Mouse (Mus musculus) thymus, adult 2 months (tissue): ENCODE data around the gene Ghr. TPM values are rescaled to one million over a fixed set of nuclear protein-coding genes. Genes with fewer than 3 reads are reported as not detected.

ENCODE experiments used
- DNase-seq: peaks from one replicate; pipeline ENCODE4 v3.0.0; 2021
- H3K27ac ChIP-seq: fragments of 200-500 bp; 2 replicates; pipeline ENCODE4 v1.5.1; 2012; ENCODE audit warnings: low read length, control low read depth; ENCODE audit not compliant: control insufficient read depth, insufficient read depth
- H3K27me3 ChIP-seq: fragments of 200-500 bp; 2 replicates; pipeline ENCODE4 v1.6.1; 2012; ENCODE audit warnings: mild to moderate bottlenecking, low read length, moderate library complexity, mixed read lengths; ENCODE audit not compliant: control insufficient read depth, insufficient read depth
- H3K36me3 ChIP-seq: fragments of 200-500 bp; 2 replicates; pipeline ENCODE4 v1.6.1; 2012; ENCODE audit warnings: mild to moderate bottlenecking, low read length, moderate library complexity; ENCODE audit not compliant: control insufficient read depth, insufficient read depth
- H3K4me1 ChIP-seq: fragments of 200-500 bp; replicated peaks from 2 replicates; pipeline ENCODE4 v1.6.1; 2012; ENCODE audit warnings: low read length; ENCODE audit not compliant: control insufficient read depth, insufficient read depth
- H3K4me3 ChIP-seq: fragments of 200-500 bp; 2 replicates; pipeline ENCODE4 v1.5.1; 2012; ENCODE audit warnings: mild to moderate bottlenecking, low read length, control low read depth, moderate library complexity; ENCODE audit not compliant: control insufficient read depth, insufficient read depth
- CTCF ChIP-seq: fragments of 200-500 bp; IDR thresholded peaks from 2 replicates; pipeline ENCODE4 v1.5.1; 2012; ENCODE audit warnings: mild to moderate bottlenecking, control low read depth, low read length, moderate library complexity, borderline replicate concordance; ENCODE audit not compliant: control insufficient read depth, poor library complexity, insufficient read depth; ENCODE audit errors: extremely low read depth
- POLR2A ChIP-seq: fragments of 200-500 bp; IDR thresholded peaks from 2 replicates; pipeline ENCODE4 v1.6.1; 2012; ENCODE audit warnings: mild to moderate bottlenecking, low read length, control low read depth, moderate library complexity; ENCODE audit not compliant: control insufficient read depth, poor library complexity, insufficient read depth; ENCODE audit errors: extremely low read depth
- WGBS: fragments of 180-500 bp; shearing (Covaris S2); methylation state at CpG from one replicate; pipeline ENCODE4 v1.1.7; 2018; 5-methylcytosine and 5-hydroxymethylcytosine counted together
- polyA plus RNA-seq: library from polyadenylated mRNA; depleted of rRNA; stranded (reverse); fragments of >200 nt; gene quantifications from 2 replicates; pipeline ENCODE4 v1.2.3, GENCODE M21; 2012

Gene Ghr
- polyA plus RNA-seq, 1 experiment: 7.3 TPM

DNA sequence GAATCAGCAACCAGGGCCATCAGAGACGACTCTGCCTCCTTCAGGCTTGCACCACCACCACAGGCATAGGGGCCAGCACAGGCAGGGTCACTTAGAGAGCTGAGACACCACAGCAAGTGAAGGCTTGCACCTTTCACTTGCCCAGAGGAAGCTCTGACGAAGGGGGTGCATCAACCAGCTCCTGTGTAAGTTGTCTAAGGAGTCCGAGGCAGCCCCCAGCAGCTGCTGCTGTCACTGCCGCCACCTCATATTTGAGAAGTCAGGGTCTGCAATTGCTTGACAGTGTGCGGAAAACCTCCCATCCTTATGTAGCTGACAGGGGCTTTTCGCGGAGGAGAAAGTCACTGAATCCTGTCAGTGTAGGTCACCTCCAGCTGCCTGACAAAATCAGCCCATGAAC, 304.1 kb downstream of the Ghr start:
- no peaks in the 10 kb centered on the region for H3K4me1 ChIP-seq
- no peaks in the 10 kb centered on the region for H3K27me3 ChIP-seq
- 83% methylated on average over 7 of the region's 7 CpGs for WGBS
- no peak overlapping the region for H3K27ac ChIP-seq
- no peak for DNase-seq
- H3K4me3 ChIP-seq: no peak overlapping the region
- H3K36me3 ChIP-seq: peaks cover 37% of the 10 kb centered on the region
- TF ChIP-seq CTCF: no peak
- TF ChIP-seq POLR2A: no peak

DNA sequence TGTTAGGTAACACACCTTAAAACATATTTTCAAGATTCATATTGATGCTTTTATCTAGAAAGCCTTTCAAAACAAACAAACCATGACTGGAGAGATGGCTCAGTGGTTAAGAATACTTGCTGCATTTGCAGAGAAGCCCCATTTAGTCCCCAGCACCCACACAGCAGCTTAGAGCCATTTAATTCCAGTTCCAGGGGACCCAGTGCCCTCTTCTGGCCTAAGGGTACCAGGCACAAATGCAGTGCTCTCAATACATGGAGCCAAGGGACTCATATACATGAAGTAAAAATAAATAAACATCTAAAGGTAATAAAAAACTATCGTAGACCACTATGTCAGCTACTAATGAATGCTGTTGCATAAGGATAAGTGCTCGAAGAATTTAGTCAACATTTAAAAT, 305.9 kb downstream of the Ghr start:
- WGBS: 97% methylated on average over 2 of the region's 2 CpGs
- no peak overlapping the region for H3K27ac ChIP-seq
- H3K27me3 ChIP-seq: no peaks in the 10 kb centered on the region
- no peak for DNase-seq
- H3K4me3 ChIP-seq: no peak overlapping the region
- no peak for TF ChIP-seq POLR2A
- no peak for TF ChIP-seq CTCF
- H3K36me3 ChIP-seq: peaks cover 37% of the 10 kb centered on the region
- 0 out of 2 replicates have a peak, but pooled peaks cover 5% of the 10 kb centered on the region for H3K4me1 ChIP-seq

- TF ChIP-seq CTCF (no peak), POLR2A (no peak)
- H3K4me3 ChIP-seq: no peak overlapping the region
- WGBS: 37% methylated on average over 1 of the region's 1 CpGs
- DNase-seq: no peak
- peaks cover 15% of the 10 kb centered on the region for H3K4me1 ChIP-seq
- H3K27me3 ChIP-seq: no peaks in the 10 kb centered on the region
- H3K27ac ChIP-seq: no peak overlapping the region
- peaks cover 21% of the 10 kb centered on the region for H3K36me3 ChIP-seq
Observed at GRCm38 (mm10) chr15:3273191-3273590, 310.1 kb downstream of the Ghr start.

DNA sequence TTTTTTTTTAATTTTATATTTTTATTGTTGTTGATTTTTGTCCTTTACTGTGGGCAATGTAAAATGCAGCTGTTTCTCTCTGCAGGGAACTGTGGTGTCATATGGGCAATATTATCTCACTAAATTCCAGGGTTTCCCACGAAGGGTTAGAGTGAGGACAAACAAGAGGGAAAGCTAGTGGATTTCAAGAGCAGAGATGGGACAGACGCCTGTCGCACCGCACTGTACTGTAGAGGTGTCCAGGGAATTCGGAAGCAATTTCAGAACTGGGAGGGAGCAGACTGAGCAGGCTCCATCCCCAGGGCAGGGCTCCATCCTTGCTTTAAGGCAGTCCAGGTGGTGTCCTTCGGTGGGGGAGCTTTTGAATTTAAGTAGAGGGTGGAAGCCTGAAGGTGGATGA, 312.1 kb downstream of the Ghr start:
- peak overlapping the region; percentile 95 for H3K4me3 ChIP-seq
- H3K36me3 ChIP-seq: peaks cover 9% of the 10 kb centered on the region
- peak; percentile 28 for DNase-seq
- WGBS: 4% methylated on average over 6 of the region's 6 CpGs
- peak overlapping the region; percentile 79 for H3K27ac ChIP-seq
- TF ChIP-seq CTCF: no peak
- H3K4me1 ChIP-seq: peaks cover 15% of the 10 kb centered on the region
- no peaks in the 10 kb centered on the region for H3K27me3 ChIP-seq

DNA sequence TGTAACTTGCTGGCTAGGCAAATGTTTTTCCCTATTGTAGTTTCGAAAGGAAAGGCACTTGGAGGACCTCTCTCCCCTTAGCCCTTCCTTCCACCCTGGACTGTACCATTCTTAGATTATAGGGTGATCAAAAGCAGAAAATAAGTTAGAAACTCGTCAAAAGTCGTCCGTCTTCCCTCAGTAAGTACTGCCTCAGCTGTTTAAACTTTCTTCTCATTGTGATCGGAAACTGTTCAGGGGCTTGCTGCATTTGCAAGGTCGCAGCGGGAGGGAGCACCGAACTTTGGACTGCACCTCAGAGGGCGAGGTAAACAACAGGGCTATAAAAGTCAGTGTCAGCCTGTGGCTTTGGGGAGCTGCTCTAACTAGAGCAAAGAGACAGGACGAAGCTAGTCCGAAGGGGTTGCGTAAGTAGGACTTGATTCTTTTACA, 312.6 kb downstream of the Ghr start:
- peak overlapping the region; percentile 48 for H3K4me3 ChIP-seq
- peak overlapping the region; percentile 90 for H3K27ac ChIP-seq
- H3K36me3 ChIP-seq: peaks cover 3% of the 10 kb centered on the region
- TF ChIP-seq CTCF: no peak
- TF ChIP-seq POLR2A: peak; percentile 47; the same call in 1 of the 2 replicates
- under 1% methylated on average over 12 of the region's 12 CpGs for WGBS
- H3K27me3 ChIP-seq: no peaks in the 10 kb centered on the region
- DNase-seq: peak; percentile 68
- peaks cover 15% of the 10 kb centered on the region for H3K4me1 ChIP-seq

DNA sequence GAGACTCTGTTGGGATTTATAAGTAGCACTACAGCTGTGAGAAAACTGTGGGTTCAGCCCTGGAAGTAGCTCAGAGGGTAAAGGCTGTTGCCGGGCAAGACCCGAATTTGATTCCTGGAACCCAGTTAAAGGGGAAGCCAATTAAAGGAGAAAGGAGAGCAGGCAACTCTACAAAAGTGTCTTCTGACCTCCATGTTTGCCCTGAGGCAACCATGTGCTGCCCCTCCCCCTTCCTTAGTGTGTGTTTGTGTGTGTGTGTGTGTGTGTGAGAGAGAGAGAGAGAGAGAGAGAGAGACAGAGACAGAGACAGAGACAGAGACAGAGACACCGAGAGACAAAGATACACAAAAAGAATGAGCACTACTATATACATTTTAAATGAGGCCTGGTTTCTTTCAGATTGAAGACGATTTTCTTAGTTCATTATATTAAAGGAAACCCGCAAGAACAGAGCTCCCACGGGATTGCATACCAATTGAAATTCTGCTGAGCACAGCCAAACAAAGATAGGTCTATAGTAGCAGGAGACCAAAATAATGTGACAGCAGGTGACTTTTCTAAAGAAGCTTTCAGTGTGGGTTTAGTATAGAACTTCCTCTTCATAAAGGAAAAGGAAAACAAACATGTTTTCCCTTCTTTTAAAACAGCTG, 313.2 kb downstream of the Ghr start:
- peak overlapping the region; percentile 90 for H3K27ac ChIP-seq
- no peak overlapping the region for H3K4me3 ChIP-seq
- no peak for TF ChIP-seq CTCF
- no peak for TF ChIP-seq POLR2A
- peak; percentile 25 for DNase-seq
- peaks cover 15% of the 10 kb centered on the region for H3K4me1 ChIP-seq
- WGBS: 16% methylated on average over 6 of the region's 6 CpGs
- no peaks in the 10 kb centered on the region for H3K27me3 ChIP-seq
- H3K36me3 ChIP-seq: no peaks in the 10 kb centered on the region

GRCm38 (mm10) chr15:3269496-3269895, 313.8 kb downstream of the Ghr start:
- WGBS: 91% methylated on average over 4 of the region's 4 CpGs

More at GRCm38 (mm10) chr15:3269496-3269895, 313.8 kb downstream of the Ghr start:
- no peak for DNase-seq
- Histone ChIP-seq H3K27me3 (no peaks in the 10 kb centered on the region), H3K4me1 (peaks cover 18% of the 10 kb centered on the region), H3K36me3 (no peaks in the 10 kb centered on the region), H3K4me3 (no peak overlapping the region), H3K27ac (no peak overlapping the region)
- TF ChIP-seq POLR2A (no peak), CTCF (no peak)
